Mouse (Mus musculus) kidney, postnatal 4 days (tissue): Measurements from ENCODE around the gene Ube2m.

ENCODE experiments used
- DNase-seq, 2 experiments: peaks; one replicate each; pipeline ENCODE4 v3.0.0; 2021; ENCODE audit warnings: mixed read lengths in 2 of 2

Gene Ube2m

GRCm38 (mm10) chr7:12998053-12998452 is 40.0 kb downstream of the Ube2m start, which contains the start of gene Slc27a5:
Gene Slc27a5, minus strand, starts transcription at chr7:12998192.
- no peak for DNase-seq

GRCm38 (mm10) chr7:12997230-12997629 is 40.8 kb downstream of the Ube2m start:
- no peak for DNase-seq

- no peak for DNase-seq
Observed at GRCm38 (mm10) chr7:12995862-12996261, 42.2 kb downstream of the Ube2m start.

GRCm38 (mm10) chr7:12993148-12993547 is 44.9 kb downstream of the Ube2m start:
- no peak for DNase-seq

GRCm38 (mm10) chr7:12992222-12992621 is 45.9 kb downstream of the Ube2m start:
- DNase-seq = peak in 1 of 2 experiments; percentile 38

GRCm38 (mm10) chr7:12987409-12988189 is 50.5 kb downstream of the Ube2m start:
- no peak for DNase-seq

GRCm38 (mm10) chr7:12986906-12987305 is 51.2 kb downstream of the Ube2m start:
- DNase-seq = no peak

GRCm38 (mm10) chr7:12985724-12986123 is 52.4 kb downstream of the Ube2m start:
- DNase-seq = no peak
